Mouse (Mus musculus) forebrain, postnatal 0 days (tissue): ENCODE measurements at regions not wholly inside any gene's neighbourhood (a gene's known extent, or its start where the extent isn't known, plus 50 kb on each side); places are given as distances from the start of the nearest gene placed in this dataset.

Experiments used
- ATAC-seq: fragments of 200-750 bp; cut with Nextera tagmentation; 2 replicates; pipeline ENCODE4 v1.8.0; 2017; ENCODE audit warnings: mild to moderate bottlenecking, moderate library complexity
- DNase-seq: peaks from one replicate; pipeline ENCODE4 v3.0.0-alpha.2; 2015
- H3K27ac ChIP-seq: fragments of 300-500 bp; sonication (generic); 2 replicates; pipeline ENCODE4 v1.5.1; 2014; ENCODE audit warnings: low read depth, mild to moderate bottlenecking, antibody characterized with exemption, low read length, moderate library complexity, mixed read lengths
- H3K27me3 ChIP-seq: fragments of 300-500 bp; sonication (generic); 2 replicates; pipeline ENCODE4 v1.6.1; 2014; ENCODE audit warnings: mild to moderate bottlenecking, low read length, mixed read lengths; ENCODE audit not compliant: insufficient read depth
- H3K36me3 ChIP-seq: fragments of 300-500 bp; sonication (generic); 2 replicates; pipeline ENCODE4 v1.6.1; 2014; ENCODE audit warnings: mild to moderate bottlenecking, moderate library complexity; ENCODE audit not compliant: insufficient read depth
- H3K4me1 ChIP-seq: fragments of 300-500 bp; sonication (generic); 2 replicates; pipeline ENCODE4 v1.6.1; 2014; ENCODE audit warnings: antibody characterized with exemption; ENCODE audit not compliant: insufficient read depth
- H3K4me2 ChIP-seq: fragments of 300-500 bp; sonication (generic); 2 replicates; pipeline ENCODE4 v1.6.1; 2014; ENCODE audit warnings: low read depth, mild to moderate bottlenecking, moderate library complexity
- H3K4me3 ChIP-seq: fragments of 300-500 bp; sonication (generic); 2 replicates; pipeline ENCODE4 v1.5.1; 2014; ENCODE audit warnings: low read depth, low read length, mixed read lengths
- H3K9ac ChIP-seq: fragments of 300-500 bp; sonication (generic); 2 replicates; pipeline ENCODE4 v1.6.1; 2014; ENCODE audit warnings: mild to moderate bottlenecking
- H3K9me3 ChIP-seq: fragments of 300-500 bp; sonication (generic); 2 replicates; pipeline ENCODE4 v1.6.1; 2016; ENCODE audit warnings: low read length
- CTCF ChIP-seq: sonication (generic); IDR thresholded peaks from 2 replicates; pipeline ENCODE4 v1.5.1; 2016; ENCODE audit warnings: antibody characterized with exemption, control low read depth, low read depth
- WGBS: fragments of 180-500 bp; shearing (Covaris S2); extraction: QIAGEN DNeasy Blood & Tissue Kit; methylation state at CpG from one replicate; pipeline ENCODE4 v1.1.7; 2014; 5-methylcytosine and 5-hydroxymethylcytosine counted together

DNA sequence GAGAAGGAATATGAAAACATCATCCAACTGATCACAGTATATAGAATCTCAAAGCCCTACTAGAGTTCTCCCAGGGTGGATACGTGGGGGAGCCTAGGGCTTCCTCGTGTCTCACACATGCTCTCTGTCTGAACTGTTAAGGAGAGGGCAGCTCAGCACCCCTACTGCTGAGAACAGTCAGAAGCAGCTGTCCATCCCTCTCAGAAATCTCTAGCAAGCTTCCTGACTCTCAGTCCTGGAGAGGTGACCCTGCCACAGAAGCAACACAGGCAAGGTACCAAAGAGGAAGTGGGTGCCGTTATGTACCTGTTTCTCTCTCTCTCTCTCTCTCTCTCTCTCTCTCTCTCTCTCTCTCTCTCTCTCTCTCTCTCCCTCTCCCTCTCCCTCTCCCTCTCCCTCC is 317.7 kb upstream of the Trib2 start:
- H3K27ac ChIP-seq = no peak overlapping the region
- 78% methylated on average over 3 of the region's 3 CpGs for WGBS
- H3K9ac ChIP-seq = no peak overlapping the region
- no peaks in the 10 kb centered on the region for H3K27me3 ChIP-seq
- no peaks in the 10 kb centered on the region for H3K9me3 ChIP-seq
- H3K4me1 ChIP-seq = no peaks in the 10 kb centered on the region
- no peaks in the 10 kb centered on the region for H3K36me3 ChIP-seq
- H3K4me3 ChIP-seq = no peak overlapping the region
- TF ChIP-seq CTCF = no peak
- H3K4me2 ChIP-seq = no peak overlapping the region
- DNase-seq (no peak), ATAC-seq (no peak)

DNA sequence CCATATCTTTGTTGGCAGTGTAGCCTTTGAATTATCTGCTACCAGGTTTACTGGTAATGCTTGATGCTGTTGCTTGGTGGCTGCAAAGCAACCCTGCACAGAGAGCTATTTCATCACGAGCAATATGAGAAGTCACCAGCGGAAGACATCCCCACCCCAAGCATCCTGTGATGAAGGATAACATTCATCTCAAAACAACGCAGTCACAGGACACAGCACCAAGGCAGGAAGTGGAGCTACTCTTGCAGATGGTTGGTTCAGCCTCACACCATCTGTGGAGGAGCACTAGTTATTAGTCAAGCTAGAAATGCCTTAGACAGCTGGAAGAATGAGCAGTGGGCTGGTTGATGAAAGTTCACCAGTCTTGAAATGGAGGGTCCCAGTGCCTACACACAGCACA is 316.5 kb upstream of the Trib2 start:
- no peak for TF ChIP-seq CTCF
- Histone ChIP-seq H3K4me2 (no peak overlapping the region), H3K4me1 (no peaks in the 10 kb centered on the region), H3K36me3 (no peaks in the 10 kb centered on the region), H3K9me3 (no peaks in the 10 kb centered on the region), H3K27me3 (no peaks in the 10 kb centered on the region), H3K27ac (no peak overlapping the region), H3K4me3 (no peak overlapping the region), H3K9ac (no peak overlapping the region)
- DNase-seq (no peak), ATAC-seq (no peak)
- WGBS = 96% methylated on average over 3 of the region's 3 CpGs

DNA sequence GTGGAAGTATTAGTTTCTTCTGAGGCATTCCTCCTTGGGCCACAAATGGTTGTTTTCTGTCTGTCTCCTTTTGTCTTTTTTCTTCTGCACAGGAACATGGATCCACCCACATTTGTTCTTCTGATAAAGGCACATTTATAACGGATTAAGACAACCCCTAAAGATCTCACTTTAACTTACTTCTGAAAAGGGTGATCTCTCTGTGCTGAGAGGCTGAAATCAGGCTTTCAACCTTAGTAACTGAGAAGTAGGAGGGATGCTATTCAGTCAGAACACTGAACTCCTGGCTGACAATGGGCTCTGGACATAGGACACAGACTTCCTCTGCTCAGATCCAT is 315.0 kb upstream of the Trib2 start:
- ATAC-seq (no peak), DNase-seq (no peak)
- no peaks in the 10 kb centered on the region for H3K36me3 ChIP-seq
- H3K9ac ChIP-seq = no peak overlapping the region
- H3K27ac ChIP-seq = no peak overlapping the region
- 19% methylated on average over 1 of the region's 1 CpGs for WGBS
- no peak for TF ChIP-seq CTCF
- H3K9me3 ChIP-seq = no peaks in the 10 kb centered on the region
- H3K27me3 ChIP-seq = no peaks in the 10 kb centered on the region
- no peaks in the 10 kb centered on the region for H3K4me1 ChIP-seq
- no peak overlapping the region for H3K4me3 ChIP-seq
- H3K4me2 ChIP-seq = no peak overlapping the region

DNA sequence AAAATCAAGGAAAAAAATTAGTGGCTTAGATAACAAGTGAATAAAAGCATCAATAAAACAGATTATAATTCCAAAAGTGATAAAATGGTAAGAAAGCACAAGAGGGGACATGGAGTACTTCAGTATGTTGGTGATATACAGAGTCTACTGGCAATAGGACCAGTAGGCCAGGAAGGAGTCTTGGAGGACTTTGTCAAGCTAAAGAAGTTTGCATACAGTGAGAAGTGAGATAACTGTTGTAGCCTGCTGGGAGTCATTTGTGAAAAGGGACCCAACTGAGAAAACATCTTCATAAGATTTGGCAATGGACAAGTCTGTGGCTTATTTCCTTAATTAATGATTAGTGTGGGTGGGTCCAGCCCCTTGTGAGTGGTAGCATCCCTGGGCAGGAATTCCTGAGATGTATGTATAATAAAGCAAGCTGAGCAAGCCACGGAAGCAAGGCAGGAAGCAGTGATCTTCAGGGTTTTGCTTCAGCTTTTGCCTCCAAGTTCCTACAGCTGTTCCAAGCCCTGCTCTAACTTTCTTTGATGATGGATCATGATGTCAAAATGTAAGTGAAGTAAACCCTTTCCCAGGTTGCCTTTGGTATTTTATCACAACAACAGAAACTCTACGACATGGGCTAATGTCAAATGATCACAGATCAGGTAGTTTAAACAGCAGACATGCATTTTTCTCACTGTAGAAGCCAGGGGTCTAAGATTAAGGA is 314.5 kb upstream of the Trib2 start:
- TF ChIP-seq CTCF = no peak
- Histone ChIP-seq H3K9ac (no peak overlapping the region), H3K27ac (no peak overlapping the region), H3K9me3 (no peaks in the 10 kb centered on the region), H3K4me1 (no peaks in the 10 kb centered on the region), H3K4me3 (no peak overlapping the region), H3K4me2 (no peak overlapping the region), H3K27me3 (no peaks in the 10 kb centered on the region), H3K36me3 (no peaks in the 10 kb centered on the region)
- DNase-seq (no peak), ATAC-seq (no peak)
- 73% methylated on average over 2 of the region's 2 CpGs for WGBS

DNA sequence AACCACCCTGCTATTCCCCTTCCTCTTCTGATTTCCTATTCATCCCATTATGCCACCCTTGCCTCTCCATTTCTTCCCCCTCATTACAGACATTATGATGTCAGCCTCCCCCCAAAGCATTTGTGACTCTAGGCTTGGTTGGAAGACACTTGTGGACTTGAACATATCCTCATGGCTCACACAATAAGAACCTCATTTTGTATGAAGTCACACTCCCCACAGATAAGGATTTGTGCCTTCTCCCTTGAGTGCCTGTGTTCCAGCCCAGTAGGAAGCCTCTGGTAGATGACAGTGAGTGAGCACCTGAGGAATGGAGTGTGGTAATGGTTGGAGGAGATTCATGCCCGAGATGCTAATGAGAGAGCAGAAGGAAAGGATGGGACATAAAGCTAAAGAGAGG is 313.9 kb upstream of the Trib2 start:
- Histone ChIP-seq H3K4me2 (no peak overlapping the region), H3K27me3 (no peaks in the 10 kb centered on the region), H3K9ac (no peak overlapping the region), H3K27ac (no peak overlapping the region), H3K36me3 (no peaks in the 10 kb centered on the region), H3K4me3 (no peak overlapping the region), H3K4me1 (no peaks in the 10 kb centered on the region), H3K9me3 (no peaks in the 10 kb centered on the region)
- 75% methylated on average over 1 of the region's 1 CpGs for WGBS
- TF ChIP-seq CTCF = no peak
- DNase-seq (no peak), ATAC-seq (no peak)

DNA sequence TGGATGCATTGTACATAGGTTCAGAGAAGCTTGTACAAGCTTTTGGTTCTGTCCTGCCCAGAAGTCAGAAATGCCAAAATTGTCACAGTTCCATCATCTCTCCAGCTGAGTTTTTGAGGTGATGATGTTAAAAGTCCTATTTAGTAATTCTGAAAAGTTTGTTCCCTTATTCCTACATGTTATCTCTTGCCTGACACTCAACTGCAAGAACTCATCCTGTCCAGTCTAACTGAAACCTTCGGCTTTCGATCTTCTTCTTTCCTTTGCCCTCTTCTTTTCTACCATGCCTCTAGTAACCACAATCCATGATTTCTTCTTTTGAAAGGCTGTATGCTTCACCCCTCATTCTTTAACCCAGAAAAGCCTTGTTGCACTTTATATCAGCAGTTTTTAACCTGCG is 313.2 kb upstream of the Trib2 start:
- Histone ChIP-seq H3K27ac (no peak overlapping the region), H3K36me3 (no peaks in the 10 kb centered on the region), H3K9me3 (no peaks in the 10 kb centered on the region), H3K4me1 (no peaks in the 10 kb centered on the region), H3K27me3 (no peaks in the 10 kb centered on the region), H3K4me2 (no peak overlapping the region), H3K4me3 (no peak overlapping the region), H3K9ac (no peak overlapping the region)
- ATAC-seq (no peak), DNase-seq (no peak)
- no peak for TF ChIP-seq CTCF
- WGBS = 96% methylated on average over 3 of the region's 3 CpGs

DNA sequence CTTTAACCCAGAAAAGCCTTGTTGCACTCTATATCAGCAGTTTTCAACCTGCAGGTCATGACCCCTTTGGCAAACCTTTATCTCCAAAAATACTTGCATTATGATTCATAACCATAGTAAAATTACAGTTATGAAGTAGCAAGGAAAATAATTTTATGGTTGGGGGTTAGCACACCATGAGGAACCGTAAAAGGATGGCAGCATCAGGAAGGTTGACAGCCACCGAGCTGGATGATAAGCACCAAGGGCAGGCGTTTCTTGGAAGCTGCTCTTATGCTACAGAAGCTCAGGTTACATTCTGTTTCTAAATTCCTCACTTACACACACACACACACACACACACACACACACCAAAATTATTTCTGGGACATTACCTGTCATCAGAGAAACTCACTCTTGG is 312.5 kb upstream of the Trib2 start:
- Histone ChIP-seq H3K9me3 (no peaks in the 10 kb centered on the region), H3K4me1 (no peaks in the 10 kb centered on the region), H3K9ac (no peak overlapping the region), H3K4me2 (no peak overlapping the region), H3K36me3 (no peaks in the 10 kb centered on the region), H3K27me3 (no peaks in the 10 kb centered on the region), H3K4me3 (no peak overlapping the region), H3K27ac (no peak overlapping the region)
- ATAC-seq (no peak), DNase-seq (no peak)
- WGBS = 92% methylated on average over 3 of the region's 3 CpGs
- TF ChIP-seq CTCF = no peak
